Mouse (Mus musculus): ENCODE data around the gene Ddn. TPM values are rescaled to one million over a fixed set of nuclear protein-coding genes. Genes with fewer than 3 reads are reported as not detected.

Ddn gene
- polyA plus RNA-seq, 1 experiment from 2014 or later, result 0.74 TPM

DNA sequence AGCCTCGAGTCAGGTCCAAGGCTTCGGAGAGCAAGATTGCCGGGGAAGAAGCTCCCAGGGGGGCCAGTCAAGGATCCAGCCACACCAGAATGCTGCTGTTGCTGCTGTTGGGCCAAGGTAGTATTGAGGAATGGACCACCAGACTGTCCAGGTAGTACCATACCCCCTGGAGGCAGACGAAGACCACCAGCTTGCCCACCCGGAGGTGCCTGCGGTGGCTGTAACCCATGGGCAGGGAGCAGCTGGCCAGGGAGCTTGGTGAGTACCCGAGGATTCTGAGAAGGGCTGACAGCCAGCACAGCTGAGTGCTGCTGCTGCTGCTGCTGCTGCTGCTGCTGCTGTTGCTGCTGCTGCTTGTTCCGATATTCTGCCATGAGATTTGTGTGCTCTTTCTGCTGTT lies 36.9 kb upstream of the Ddn start:
- no peak for ATAC-seq (ENCODE audit: low FRiP score)
- no peak overlapping the region for H3K4me2 ChIP-seq
- no peak overlapping the region for H3K4me3 ChIP-seq (ENCODE audit: low read depth, low read length)
- no peak overlapping the region for H3K9ac ChIP-seq (ENCODE audit: low read length)
- no peaks in the 10 kb centered on the region for H3K27me3 ChIP-seq (ENCODE audit: control insufficient read depth, insufficient read depth, low read length)
- no peaks in the 10 kb centered on the region for H3K4me1 ChIP-seq (ENCODE audit: control insufficient read depth, insufficient read depth, low read length)
- H3K27ac ChIP-seq (ENCODE audit: low read depth, low read length), result no peak overlapping the region
- no peak for DNase-seq (ENCODE audit: low spot score, missing footprints)
- H3K9me3 ChIP-seq (ENCODE audit: control insufficient read depth, low read length), result no peaks in the 10 kb centered on the region
- WGBS, result 87% methylated on average over 8 of the region's 8 CpGs
- peaks cover 70% of the 10 kb centered on the region for H3K36me3 ChIP-seq (ENCODE audit: control insufficient read depth, insufficient read depth, low read length)

DNA sequence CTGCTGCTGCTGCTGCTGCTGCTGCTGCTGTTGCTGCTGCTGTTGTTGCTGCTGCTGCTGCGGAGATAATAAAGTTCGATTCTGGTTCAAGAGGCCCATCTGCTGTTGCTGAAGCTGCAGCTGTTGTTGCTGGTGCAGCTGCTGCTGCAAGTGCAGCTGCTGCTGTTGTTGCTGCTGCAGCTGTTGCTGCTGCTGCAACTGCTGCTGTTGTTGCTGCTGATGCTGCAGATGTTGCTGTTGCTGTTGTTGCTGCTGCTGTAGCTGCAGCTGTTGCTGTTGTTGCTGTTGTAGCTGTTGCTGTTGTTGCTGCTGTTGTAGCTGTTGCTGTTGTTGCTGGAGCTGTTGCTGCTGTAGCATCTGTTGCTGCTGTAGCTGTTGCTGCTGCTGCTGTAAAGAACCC lies 35.9 kb upstream of the Ddn start:
- peaks cover 75% of the 10 kb centered on the region for H3K36me3 ChIP-seq (ENCODE audit: control insufficient read depth, insufficient read depth, low read length)
- WGBS, result 97% methylated on average over 2 of the region's 2 CpGs
- H3K27ac ChIP-seq (ENCODE audit: low read depth, low read length), result no peak overlapping the region
- DNase-seq (ENCODE audit: low spot score, missing footprints) (no peak), ATAC-seq (ENCODE audit: low FRiP score) (no peak)
- no peak overlapping the region for H3K4me3 ChIP-seq (ENCODE audit: low read depth, low read length)
- no peaks in the 10 kb centered on the region for H3K27me3 ChIP-seq (ENCODE audit: control insufficient read depth, insufficient read depth, low read length)
- H3K4me2 ChIP-seq, result no peak overlapping the region
- H3K9ac ChIP-seq (ENCODE audit: low read length), result no peak overlapping the region
- H3K9me3 ChIP-seq (ENCODE audit: control insufficient read depth, low read length), result no peaks in the 10 kb centered on the region
- no peaks in the 10 kb centered on the region for H3K4me1 ChIP-seq (ENCODE audit: control insufficient read depth, insufficient read depth, low read length)

DNA sequence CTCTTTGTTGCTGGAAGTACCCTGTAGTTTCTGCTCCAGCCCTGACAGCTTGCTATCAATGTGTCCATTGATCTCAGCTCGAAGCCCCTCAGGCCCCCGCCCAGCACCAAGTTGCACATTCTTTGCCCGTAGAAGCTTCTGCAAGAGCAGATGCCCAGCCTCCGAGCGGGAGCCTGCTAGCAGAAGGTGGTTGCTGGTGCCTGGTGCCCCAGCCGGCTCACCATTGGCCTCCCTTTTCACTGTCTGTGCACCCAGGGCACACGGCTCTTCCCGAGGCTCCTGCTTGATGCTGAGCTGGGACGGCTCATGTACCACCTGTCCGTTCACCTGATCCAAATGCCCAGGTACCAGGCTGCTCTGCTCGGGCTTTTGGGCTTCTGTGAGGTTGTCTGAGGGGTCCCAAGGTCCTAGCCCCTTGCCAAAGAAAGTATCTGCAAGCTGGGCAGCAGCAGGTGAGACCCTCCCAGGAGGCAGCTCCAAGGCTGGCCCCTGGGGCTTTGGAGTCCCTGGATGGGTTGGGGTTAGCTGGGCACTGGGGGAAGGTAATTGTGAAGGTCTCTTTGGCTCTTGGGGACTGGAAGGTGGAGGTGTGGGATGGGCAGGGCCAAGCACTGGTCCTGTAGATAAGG lies 34.4 kb upstream of the Ddn start:
- H3K27me3 ChIP-seq (ENCODE audit: control insufficient read depth, insufficient read depth, low read length), result no peaks in the 10 kb centered on the region
- no peak overlapping the region for H3K27ac ChIP-seq (ENCODE audit: low read depth, low read length)
- H3K4me3 ChIP-seq (ENCODE audit: low read depth, low read length), result no peak overlapping the region
- no peak overlapping the region for H3K4me2 ChIP-seq
- WGBS, result 89% methylated on average over 11 of the region's 11 CpGs
- no peak for ATAC-seq (ENCODE audit: low FRiP score)
- no peaks in the 10 kb centered on the region for H3K4me1 ChIP-seq (ENCODE audit: control insufficient read depth, insufficient read depth, low read length)
- DNase-seq (ENCODE audit: low spot score, missing footprints), result no peak
- peaks cover 78% of the 10 kb centered on the region for H3K36me3 ChIP-seq (ENCODE audit: control insufficient read depth, insufficient read depth, low read length)
- H3K9ac ChIP-seq (ENCODE audit: low read length), result no peak overlapping the region
- H3K9me3 ChIP-seq (ENCODE audit: control insufficient read depth, low read length), result no peaks in the 10 kb centered on the region

DNA sequence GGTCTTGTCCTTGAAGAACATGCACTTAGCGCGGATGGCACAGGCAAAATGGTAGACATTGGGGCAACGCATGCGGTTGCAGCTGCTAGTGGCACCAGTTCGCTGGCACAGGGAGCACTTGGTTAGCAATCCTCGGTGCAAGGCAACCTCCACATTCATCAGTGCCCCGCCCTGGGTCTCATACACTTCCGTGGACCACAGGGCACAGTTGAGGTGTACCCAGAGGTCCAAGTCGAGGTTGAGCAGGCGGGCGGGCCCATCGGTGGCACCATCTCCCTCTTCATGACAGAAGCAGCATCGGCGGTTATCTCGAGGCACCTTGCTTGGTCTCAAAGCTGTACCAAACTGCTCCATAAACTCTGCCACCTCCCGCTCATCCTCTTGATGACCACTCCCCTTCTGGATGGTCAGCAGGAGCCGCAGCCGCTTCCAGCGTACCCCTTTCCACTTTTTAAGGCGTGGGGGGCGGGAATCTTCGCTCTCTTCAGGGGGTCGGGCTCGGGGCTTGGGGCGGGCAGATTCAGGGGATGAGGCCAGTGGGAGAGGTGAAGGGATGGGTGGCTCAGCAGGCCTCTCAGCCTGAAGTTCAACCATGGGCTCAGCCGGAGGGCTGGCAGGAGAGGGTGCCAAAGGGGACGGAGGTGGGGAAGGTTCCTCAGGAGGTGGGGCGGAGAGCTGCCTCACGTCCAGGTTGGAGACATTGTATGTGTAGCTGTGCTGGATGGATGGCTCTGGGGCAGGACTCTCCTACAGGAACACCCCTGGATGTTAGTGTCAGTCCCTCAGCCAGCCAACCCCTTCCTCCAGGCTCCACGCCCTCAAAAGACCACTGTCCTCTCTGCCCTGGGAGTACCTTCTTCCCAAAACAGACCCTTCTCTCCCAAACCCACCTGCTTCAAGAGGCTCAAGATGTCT lies 30.6 kb upstream of the Ddn start:
- ATAC-seq (ENCODE audit: low FRiP score), result no peak
- H3K27me3 ChIP-seq (ENCODE audit: control insufficient read depth, insufficient read depth, low read length), result no peaks in the 10 kb centered on the region
- H3K27ac ChIP-seq (ENCODE audit: low read depth, low read length), result no peak overlapping the region
- H3K9me3 ChIP-seq (ENCODE audit: control insufficient read depth, low read length), result no peaks in the 10 kb centered on the region
- H3K4me3 ChIP-seq (ENCODE audit: low read depth, low read length), result no peak overlapping the region
- DNase-seq (ENCODE audit: low spot score, missing footprints), result no peak
- no peak overlapping the region for H3K4me2 ChIP-seq
- no peak overlapping the region for H3K9ac ChIP-seq (ENCODE audit: low read length)
- H3K4me1 ChIP-seq (ENCODE audit: control insufficient read depth, insufficient read depth, low read length), result no peaks in the 10 kb centered on the region
- 97% methylated on average over 30 of the region's 30 CpGs for WGBS
- H3K36me3 ChIP-seq (ENCODE audit: control insufficient read depth, insufficient read depth, low read length), result peaks cover 73% of the 10 kb centered on the region

- H3K4me1 ChIP-seq (ENCODE audit: control insufficient read depth, insufficient read depth, low read length), result no peaks in the 10 kb centered on the region
- H3K9me3 ChIP-seq (ENCODE audit: control insufficient read depth, low read length), result no peaks in the 10 kb centered on the region
- H3K4me3 ChIP-seq (ENCODE audit: low read depth, low read length), result no peak overlapping the region
- no peak overlapping the region for H3K4me2 ChIP-seq
- WGBS, result 94% methylated on average over 14 of the region's 14 CpGs
- H3K27me3 ChIP-seq (ENCODE audit: control insufficient read depth, insufficient read depth, low read length), result no peaks in the 10 kb centered on the region
- ATAC-seq (ENCODE audit: low FRiP score) (no peak), DNase-seq (ENCODE audit: low spot score, missing footprints) (no peak)
- H3K36me3 ChIP-seq (ENCODE audit: control insufficient read depth, insufficient read depth, low read length), result peaks cover 70% of the 10 kb centered on the region
- no peak overlapping the region for H3K9ac ChIP-seq (ENCODE audit: low read length)
- H3K27ac ChIP-seq (ENCODE audit: low read depth, low read length), result no peak overlapping the region
These were observed 29.9 kb upstream of the Ddn start for GRCm38 (mm10) chr15:98839161-98839560.

GRCm38 (mm10) chr15:98837743-98838103 lies 28.4 kb upstream of the Ddn start:
- H3K9me3 ChIP-seq (ENCODE audit: control insufficient read depth, low read length), result no peaks in the 10 kb centered on the region
- peaks cover 70% of the 10 kb centered on the region for H3K36me3 ChIP-seq (ENCODE audit: control insufficient read depth, insufficient read depth, low read length)
- no peaks in the 10 kb centered on the region for H3K4me1 ChIP-seq (ENCODE audit: control insufficient read depth, insufficient read depth, low read length)
- H3K27ac ChIP-seq (ENCODE audit: low read depth, low read length), result no peak overlapping the region
- DNase-seq (ENCODE audit: low spot score, missing footprints), result no peak
- 76% methylated on average over 4 of the region's 4 CpGs for WGBS
- no peak for ATAC-seq (ENCODE audit: low FRiP score)
- H3K4me2 ChIP-seq, result no peak overlapping the region
- no peak overlapping the region for H3K4me3 ChIP-seq (ENCODE audit: low read depth, low read length)
- H3K27me3 ChIP-seq (ENCODE audit: control insufficient read depth, insufficient read depth, low read length), result no peaks in the 10 kb centered on the region
- H3K9ac ChIP-seq (ENCODE audit: low read length), result no peak overlapping the region

GRCm38 (mm10) chr15:98837006-98837742 lies 27.9 kb upstream of the Ddn start:
- Histone ChIP-seq H3K4me2 (no peak overlapping the region), H3K4me1 (ENCODE audit: control insufficient read depth, insufficient read depth, low read length) (no peaks in the 10 kb centered on the region), H3K27ac (ENCODE audit: low read depth, low read length) (no peak overlapping the region), H3K4me3 (ENCODE audit: low read depth, low read length) (no peak overlapping the region), H3K9me3 (ENCODE audit: control insufficient read depth, low read length) (no peaks in the 10 kb centered on the region), H3K36me3 (ENCODE audit: control insufficient read depth, insufficient read depth, low read length) (peaks cover 65% of the 10 kb centered on the region), H3K27me3 (ENCODE audit: control insufficient read depth, insufficient read depth, low read length) (no peaks in the 10 kb centered on the region), H3K9ac (ENCODE audit: low read length) (no peak overlapping the region)
- no peak for DNase-seq (ENCODE audit: low spot score, missing footprints)
- WGBS, result 93% methylated on average over 21 of the region's 21 CpGs
- ATAC-seq (ENCODE audit: low FRiP score), result no peak

DNA sequence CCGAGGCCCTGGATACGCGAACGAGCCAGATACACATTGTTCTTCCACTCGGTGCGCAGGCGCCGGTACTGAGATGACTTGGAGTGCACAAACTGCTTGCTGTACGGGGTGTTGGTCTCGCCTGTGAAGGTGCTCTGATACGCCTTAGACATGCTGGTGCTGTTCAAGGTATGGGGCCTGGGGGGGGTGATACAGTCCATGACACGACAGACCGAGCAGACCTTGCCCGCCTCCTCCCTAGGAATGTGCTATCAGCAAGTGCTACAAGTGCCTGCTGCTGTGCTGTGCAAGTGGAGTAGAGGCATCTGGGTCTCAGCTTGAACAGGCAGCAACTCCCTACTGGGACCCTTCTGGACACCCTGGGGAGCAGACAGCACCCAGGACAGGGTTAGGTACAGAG lies 26.0 kb upstream of the Ddn start:
- WGBS, result 93% methylated on average over 14 of the region's 14 CpGs
- H3K36me3 ChIP-seq (ENCODE audit: control insufficient read depth, insufficient read depth, low read length), result peaks cover 48% of the 10 kb centered on the region
- H3K9ac ChIP-seq (ENCODE audit: low read length), result no peak overlapping the region

DNA sequence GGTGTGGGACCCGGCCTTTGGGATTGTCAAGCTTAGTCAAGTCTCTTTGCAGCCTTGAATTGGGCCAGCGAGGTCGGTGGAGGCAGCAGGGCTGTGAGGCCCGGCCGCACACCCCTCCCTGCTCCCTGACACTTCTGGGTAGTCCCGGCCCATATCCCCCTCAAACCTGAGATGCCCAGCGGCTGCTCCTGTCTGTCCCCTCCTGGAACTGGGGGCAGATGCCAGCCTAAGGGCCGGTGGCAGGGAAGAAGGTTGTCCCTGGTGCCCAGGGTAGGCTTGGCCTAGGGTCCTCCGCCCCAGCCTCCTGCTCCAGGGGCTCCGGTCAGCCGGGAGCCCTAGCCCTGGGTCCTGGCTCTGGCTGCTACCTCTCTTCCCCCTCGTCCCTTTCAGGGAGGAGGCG lies 24.8 kb upstream of the Ddn start:
- no peak for ATAC-seq (ENCODE audit: low FRiP score)
- peaks cover 36% of the 10 kb centered on the region for H3K36me3 ChIP-seq (ENCODE audit: control insufficient read depth, insufficient read depth, low read length)
- H3K9me3 ChIP-seq (ENCODE audit: control insufficient read depth, low read length), result no peaks in the 10 kb centered on the region

More for the DNA sequence above, 26.0 kb upstream of the Ddn start:
- no peaks in the 10 kb centered on the region for H3K4me1 ChIP-seq (ENCODE audit: control insufficient read depth, insufficient read depth, low read length)
- DNase-seq (ENCODE audit: low spot score, missing footprints) (no peak), ATAC-seq (ENCODE audit: low FRiP score) (no peak)
- H3K4me2 ChIP-seq, result no peak overlapping the region
- H3K4me3 ChIP-seq (ENCODE audit: low read depth, low read length), result no peak overlapping the region
- H3K27me3 ChIP-seq (ENCODE audit: control insufficient read depth, insufficient read depth, low read length), result no peaks in the 10 kb centered on the region
- no peak overlapping the region for H3K27ac ChIP-seq (ENCODE audit: low read depth, low read length)
- no peaks in the 10 kb centered on the region for H3K9me3 ChIP-seq (ENCODE audit: control insufficient read depth, low read length)

More for the DNA sequence above, 24.8 kb upstream of the Ddn start:
- Histone ChIP-seq H3K27ac (ENCODE audit: low read depth, low read length) (no peak overlapping the region), H3K4me3 (ENCODE audit: low read depth, low read length) (no peak overlapping the region), H3K4me1 (ENCODE audit: control insufficient read depth, insufficient read depth, low read length) (peaks cover 3% of the 10 kb centered on the region), H3K9ac (ENCODE audit: low read length) (no peak overlapping the region), H3K4me2 (no peak overlapping the region), H3K27me3 (ENCODE audit: control insufficient read depth, insufficient read depth, low read length) (no peaks in the 10 kb centered on the region)
- WGBS, result 88% methylated on average over 13 of the region's 13 CpGs
- no peak for DNase-seq (ENCODE audit: low spot score, missing footprints)
